Mouse (Mus musculus) adrenal gland, postnatal 4 days (tissue): ENCODE results near the gene Dscam. TPM values are rescaled to one million over a fixed set of nuclear protein-coding genes. Genes with fewer than 3 reads are reported as not detected.
A peak's percentile ranks its signal among the peaks of the same experiment; 100 is the strongest.

ENCODE experiments used
- DNase-seq, 2 experiments: peaks; one replicate each; pipeline ENCODE4 v3.0.0; 2021 to 2022; ENCODE audit warnings: low spot score in 2 of 2, mixed read lengths in 2 of 2
- long read RNA-seq, 2 experiments: library from polyadenylated mRNA; stranded (forward); transcript quantifications; one replicate each; pipeline ENCODE4 v2.0.0; 2021
- total RNA-seq, 2 experiments: library from RNA; stranded (reverse); gene quantifications; 2 replicates each; pipeline ENCODE4 v1.2.3; 2021

The Dscam gene
- under 1 TPM; 0.56 to 0.71 TPM for total RNA-seq
- long read RNA-seq, experiment 1, result 0 reads
- long read RNA-seq, experiment 2, partial matches to known transcripts, result 1 of 1 reads
- long read RNA-seq, experiment 2, other reads (novel, unspliced or antisense), result 0 of 1 reads

DNA sequence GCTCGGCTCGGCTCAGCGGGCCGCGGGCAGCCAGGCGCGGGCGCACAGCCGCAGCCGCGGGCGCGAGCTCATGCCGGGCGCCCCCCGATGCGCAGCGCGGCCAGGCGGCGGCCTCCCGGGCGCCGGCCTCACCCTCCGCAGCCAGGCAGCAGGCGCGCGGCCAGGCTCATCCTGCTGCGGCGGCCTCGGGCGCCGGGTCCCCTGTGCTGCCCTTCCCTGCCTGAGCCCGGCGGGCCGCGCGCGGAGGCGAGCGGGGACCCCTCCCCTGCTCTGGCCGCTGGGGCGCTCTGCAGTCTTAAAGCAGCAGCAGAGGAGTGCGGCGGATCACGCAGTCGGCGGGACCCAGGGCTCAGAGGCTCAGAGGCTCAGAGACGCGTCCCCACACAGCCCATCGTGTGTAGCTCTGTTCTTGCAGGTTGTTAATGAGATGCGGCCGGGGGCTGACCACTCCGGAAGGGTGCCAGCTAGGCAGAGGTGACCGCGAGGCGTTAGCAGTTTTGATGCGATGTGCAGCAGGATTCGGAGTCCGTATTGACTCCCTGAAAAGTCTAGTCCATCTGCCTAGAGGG lies at the start of gene Dscam:
Gene Dscam (minus strand): TSS at position 240 of the 569 bp plus-strand sequence.
- no peak for DNase-seq

DNA sequence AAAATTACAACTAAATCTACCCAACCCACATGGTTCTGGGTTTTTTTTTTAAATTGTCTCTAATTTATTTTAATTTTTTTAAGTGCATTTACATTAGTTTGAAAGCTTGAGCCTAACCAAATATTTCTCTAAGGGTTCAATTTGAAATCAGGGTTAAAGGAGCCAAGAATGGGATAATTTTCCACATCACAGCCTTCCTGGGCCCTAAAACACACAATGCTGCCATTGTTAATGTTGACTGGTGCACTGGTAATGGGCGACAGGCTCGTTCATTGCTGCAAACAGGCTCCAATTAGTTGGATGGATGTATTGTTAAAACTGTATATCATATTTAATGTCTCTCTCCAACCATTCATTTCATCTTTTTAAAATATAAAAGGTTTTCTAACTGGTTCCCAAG lies 48.8 kb upstream of the Dscam start:
- DNase-seq, result no peak

GRCm38 (mm10) chr16:97209997-97210396 lies 39.4 kb upstream of the Dscam start:
- no peak for DNase-seq

DNA sequence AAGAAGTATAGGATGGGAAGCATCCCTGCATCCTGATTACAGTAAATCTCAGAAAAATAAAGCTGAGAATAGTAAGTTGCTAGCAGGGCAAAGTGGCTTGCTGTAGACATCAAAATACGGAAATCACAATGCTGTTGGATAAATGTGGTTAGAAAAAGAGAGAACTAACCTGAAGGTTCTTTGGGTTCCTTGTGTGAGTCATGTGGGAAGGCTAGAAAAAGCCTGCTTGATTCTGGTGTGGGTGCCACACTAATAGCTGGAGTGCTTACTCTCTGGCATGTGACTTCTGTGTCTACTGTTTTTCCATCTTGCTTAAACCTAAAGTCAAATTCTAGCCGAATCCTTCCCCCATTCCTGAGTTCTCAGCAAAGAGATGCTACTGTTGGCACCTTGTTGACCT lies 37.7 kb upstream of the Dscam start:
- DNase-seq, result no peak

DNA sequence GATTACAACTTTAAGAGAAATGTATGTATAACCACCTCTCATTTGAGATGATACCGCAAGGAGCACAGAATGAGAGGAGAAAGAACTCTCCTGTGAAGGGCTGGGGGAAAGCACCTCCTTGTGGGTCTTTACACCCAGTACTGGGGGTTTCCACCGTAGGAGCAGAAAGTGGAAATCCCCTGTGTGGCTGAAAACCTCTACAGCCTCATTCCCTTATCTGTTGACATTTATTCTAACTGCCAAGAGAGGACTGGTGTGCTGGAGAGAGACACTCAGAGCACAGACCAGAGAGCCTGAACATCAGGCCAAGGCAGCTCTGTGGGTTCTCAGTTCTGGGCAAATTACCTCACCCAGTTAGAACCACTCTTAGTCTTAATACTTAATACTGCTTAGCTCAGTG lies 33.5 kb upstream of the Dscam start:
- no peak for DNase-seq

DNA sequence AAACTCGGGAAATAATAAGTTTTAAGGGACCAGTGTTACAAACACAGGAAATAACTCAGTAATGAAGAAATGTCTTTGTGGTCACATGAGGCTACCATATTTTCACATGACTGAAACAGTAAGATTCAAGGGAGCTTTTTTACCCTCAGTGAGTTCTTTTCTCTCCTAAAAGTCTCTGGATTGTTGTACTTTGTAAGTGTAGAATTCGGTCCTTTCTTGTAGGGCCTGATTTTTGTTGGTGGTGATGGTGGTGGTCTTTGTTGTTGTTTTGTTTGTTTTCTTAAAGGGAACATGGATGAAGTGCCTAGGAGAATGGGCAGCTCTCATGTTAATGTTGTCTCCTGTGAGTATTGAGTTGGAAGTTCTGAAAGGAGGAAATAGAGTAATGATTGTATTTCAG lies 33.0 kb upstream of the Dscam start:
- DNase-seq, result no peak

- DNase-seq, result no peak
Measured at GRCm38 (mm10) chr16:97194630-97195029, 24.1 kb upstream of the Dscam start.

DNA sequence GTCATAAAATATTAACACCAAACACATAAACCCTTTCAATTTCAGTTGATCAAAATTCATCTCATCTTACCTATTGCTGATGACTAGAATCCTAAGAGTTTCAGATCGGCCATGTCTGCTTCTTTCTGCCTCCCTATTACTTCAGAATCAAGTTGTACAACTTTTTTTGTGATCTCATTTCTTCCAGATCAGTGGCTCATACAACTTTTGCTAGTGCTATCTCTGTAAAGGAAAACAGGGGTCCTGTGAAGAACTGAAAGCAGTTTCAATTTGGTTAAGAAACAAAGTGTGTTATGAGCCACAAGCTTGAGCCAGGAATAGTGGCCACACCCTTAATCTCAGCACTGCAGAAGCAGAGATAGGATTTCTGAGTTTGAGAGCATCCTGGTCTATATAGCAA lies 23.6 kb upstream of the Dscam start:
- DNase-seq, result no peak

GRCm38 (mm10) chr16:97192296-97192695 lies 21.7 kb upstream of the Dscam start:
- DNase-seq, result no peak

DNA sequence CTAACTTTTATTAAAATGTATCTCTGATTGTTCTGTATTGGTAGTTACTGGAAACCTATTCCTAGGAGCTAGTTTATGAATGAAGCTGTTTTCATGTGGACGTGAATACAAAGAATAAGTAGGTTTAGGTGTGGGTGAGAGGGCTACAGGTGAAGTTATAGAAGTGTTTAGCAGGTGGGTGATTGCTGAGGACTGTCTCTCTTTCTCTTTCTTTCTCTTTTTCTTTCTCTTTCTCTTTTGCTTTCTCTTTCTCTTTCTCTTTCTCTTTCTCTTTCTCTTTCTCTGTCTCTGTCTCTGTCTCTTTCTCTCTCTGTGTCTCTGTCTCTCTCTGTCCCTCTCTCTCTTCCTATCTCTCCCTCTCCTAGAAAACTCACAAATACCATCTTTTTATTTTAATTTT lies 20.1 kb upstream of the Dscam start:
- DNase-seq, result no peak

GRCm38 (mm10) chr16:97171500-97171899 lies 948 bp upstream of the Dscam start:
- no peak for DNase-seq

DNA sequence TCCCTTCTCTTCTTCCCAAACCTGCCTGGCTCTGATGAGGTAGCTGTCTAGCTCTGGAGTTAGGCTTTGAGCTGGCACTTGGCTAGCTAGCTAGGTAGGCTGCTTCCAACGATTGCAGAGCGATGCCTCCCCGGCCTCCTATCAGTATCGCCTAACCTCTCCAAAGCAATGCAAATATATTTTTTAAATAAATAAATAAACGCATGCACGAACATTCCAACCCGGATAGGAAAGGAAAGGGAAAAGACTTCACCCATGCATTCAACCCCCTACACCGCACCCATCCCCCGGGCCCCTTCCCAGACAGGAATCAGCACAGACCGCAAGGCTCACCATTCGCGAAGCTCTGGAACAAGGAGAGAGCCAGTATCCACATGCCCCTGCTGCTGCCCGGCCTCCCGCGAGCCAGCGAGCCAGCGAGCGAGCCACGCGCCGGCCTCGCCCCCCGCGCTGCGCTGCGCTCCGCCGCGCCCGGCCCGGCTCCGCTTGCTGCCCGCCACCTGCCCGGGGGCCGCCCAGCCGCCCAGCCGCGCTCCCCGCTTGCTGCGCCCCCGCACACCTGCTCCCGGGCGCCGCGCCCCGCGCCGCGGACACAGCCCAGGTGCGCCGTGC lies 545 bp downstream of the Dscam start:
- no peak for DNase-seq

DNA sequence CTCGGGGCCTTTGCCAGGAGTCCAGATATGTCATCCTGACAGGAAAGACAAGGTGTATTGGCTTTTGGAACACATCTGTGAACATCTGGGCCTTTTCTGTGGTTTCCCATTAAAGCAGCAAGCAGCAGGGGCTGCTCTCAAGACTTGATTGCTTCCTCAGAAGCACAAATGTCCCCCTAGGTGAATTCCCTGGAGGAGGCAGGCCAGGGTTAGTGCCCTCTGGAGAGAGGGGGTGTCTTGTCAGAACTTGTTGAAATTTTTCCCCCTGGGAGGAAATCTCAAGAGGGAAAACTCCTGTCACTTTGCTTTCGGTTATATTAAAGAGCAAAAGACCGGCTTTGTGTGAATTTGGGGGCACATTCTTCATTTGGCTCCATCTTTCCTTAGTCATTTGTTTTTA lies 1.9 kb downstream of the Dscam start:
- DNase-seq, result no peak

GRCm38 (mm10) chr16:97168030-97168429 lies 2.5 kb downstream of the Dscam start:
- DNase-seq, result no peak

DNA sequence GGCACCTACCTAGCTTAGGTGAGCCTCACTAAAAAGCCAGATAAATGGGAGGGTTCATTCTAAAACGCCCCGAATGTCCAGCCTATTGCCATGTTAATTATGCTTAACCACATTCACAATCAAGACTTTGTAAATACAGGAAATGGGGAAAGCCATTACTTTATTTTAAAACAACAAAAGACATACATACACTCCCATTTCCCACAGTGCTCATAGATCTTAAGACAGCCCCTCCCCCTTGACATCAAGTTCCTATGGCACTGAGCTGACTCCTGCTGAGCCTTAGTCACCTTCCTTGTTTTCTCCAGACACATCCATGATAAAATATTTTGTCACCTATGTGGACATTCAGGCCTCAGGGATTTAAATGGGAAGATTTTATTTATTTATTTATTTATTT lies 4.4 kb downstream of the Dscam start:
- DNase-seq, result no peak

DNA sequence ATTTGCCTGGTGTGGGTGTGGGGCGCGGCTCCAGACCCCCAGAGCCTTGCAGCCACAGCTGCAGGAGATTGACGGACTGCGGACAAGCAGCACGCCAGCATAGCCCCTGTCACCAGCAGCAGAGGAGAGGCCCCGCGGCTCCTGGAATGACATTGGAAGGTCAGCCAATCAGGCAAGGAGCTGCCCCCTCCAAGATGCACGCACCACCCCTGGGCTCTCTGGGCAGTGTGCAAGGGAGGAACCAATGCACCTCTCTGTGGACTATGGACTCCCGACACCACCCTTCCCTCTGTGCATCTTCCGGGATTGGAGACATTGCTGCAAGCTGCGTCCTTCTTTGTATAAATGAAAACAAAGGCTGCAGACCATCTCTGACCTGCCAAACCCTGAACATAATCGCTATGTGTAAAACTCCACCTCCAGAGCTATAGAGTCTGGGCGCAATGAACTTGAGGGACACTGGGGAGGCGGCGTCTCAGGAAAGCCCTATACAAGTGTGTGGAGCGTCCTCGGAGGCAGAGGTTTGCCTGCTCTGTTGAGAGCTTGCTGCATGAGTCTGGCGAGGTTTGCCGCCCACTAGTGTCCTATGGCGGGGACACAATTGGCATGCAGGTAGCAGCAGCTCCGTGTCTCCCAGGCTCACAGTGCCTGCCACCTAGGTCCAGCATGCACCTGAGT lies 5.0 kb downstream of the Dscam start:
- DNase-seq, result peak in 1 of 2 experiments; percentile 14

DNA sequence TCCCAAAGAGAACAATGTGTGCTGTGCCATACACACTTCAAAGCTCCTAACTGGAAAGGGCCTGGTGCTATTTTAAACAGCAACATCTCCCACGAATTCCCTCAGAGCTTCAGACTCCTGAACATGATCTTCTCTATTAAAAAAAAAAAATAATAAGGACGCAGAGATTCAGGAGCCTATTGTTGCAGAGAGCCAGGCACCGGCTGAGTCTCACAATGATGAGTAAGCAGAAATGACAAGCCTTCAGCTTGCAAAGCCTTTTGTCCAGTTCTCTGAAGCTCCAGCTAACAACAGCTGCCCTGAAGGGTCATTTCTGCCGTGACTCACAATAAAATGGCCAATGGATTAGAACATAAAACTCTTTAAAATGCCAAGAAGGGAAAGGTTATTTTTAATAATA lies 12.3 kb downstream of the Dscam start:
- DNase-seq, result no peak

DNA sequence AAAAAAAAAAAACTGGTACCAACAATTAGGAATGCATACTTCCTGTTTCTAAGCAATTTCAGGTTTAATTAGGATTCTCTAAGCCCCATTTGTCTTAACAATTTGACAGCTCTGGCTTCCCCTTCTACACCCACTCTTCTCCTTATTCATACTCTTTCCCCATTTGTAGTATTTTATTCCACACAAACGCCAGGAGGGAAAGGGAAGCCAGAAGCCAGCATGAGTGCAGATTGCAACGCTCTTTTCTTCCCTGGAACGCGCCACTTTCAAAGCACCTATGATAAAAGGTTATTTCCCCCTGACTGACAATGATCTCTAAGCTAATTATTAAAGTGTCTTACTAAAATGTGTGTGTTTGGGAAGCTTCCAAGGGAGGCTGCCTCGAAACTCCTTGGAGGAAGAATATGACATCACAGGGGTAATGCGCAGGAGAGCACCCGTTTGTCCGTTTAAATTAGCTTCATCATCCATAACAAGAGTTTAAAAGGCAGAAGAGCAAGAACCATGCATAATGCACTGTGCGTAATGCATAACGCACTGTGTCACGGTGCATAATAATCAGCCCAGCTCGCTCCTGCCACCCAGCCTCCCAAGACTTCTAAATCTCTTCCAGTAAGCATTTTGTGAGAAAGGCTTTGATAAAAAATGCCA lies 25.9 kb downstream of the Dscam start:
- no peak for DNase-seq

- no peak for DNase-seq
Measured at GRCm38 (mm10) chr16:97141943-97142342, 28.6 kb downstream of the Dscam start.

GRCm38 (mm10) chr16:97135003-97135827 lies 35.3 kb downstream of the Dscam start:
- no peak for DNase-seq

- no peak for DNase-seq
Measured at GRCm38 (mm10) chr16:97127296-97127695, 43.3 kb downstream of the Dscam start.
